Mouse (Mus musculus): ENCODE measurements at regions not wholly inside any gene's neighbourhood (a gene's known extent, or its start where the extent isn't known, plus 50 kb on each side); places are given as distances from the start of the nearest gene placed in this dataset.

GRCm38 (mm10) chr16:50700811-50701517 lies 110.0 kb upstream of the Ccdc54 start:
- no peak for DNase-seq

GRCm38 (mm10) chr16:50700123-50700522 lies 109.2 kb upstream of the Ccdc54 start:
- DNase-seq: no peak

GRCm38 (mm10) chr16:50697722-50698121 lies 106.8 kb upstream of the Ccdc54 start:
- no peak for DNase-seq

DNA sequence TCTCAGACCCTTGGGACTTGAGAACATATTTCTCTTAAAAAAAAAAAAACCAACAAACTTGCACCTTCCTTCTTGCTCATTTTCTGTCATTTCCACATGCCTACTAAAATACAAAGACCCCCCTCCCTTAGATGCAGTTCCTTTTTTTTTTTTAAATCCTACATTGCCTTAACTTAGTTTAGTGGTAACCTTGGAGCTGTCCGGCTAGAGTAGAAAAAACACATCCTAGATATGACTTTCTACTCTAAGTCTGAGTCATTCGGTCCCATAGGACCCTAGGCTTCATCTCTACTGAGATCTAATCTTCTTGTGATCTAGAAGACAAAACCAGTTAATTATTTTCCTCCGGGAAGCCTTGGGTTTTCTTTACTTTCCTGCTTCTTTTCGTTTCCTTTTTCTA lies 105.1 kb upstream of the Ccdc54 start:
- no peak for DNase-seq

DNA sequence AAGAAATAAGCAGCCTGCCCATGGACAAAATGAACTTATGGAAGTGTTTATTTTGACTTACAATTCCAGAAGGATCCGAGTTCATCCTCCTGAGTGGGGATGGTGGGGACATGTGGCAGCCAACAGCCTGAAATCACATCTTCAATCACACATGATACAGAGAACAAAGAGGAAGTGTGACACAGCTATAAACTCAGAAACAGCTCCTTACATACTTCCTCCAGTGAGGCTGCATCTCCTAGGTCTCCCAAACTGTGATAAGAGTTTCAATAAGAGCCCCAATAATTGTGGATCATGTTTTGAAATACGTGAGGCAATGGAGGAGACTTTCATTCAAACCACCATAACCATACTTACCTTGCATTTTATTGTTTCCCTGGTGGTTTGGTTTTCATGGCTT lies 103.1 kb upstream of the Ccdc54 start:
- no peak for DNase-seq

DNA sequence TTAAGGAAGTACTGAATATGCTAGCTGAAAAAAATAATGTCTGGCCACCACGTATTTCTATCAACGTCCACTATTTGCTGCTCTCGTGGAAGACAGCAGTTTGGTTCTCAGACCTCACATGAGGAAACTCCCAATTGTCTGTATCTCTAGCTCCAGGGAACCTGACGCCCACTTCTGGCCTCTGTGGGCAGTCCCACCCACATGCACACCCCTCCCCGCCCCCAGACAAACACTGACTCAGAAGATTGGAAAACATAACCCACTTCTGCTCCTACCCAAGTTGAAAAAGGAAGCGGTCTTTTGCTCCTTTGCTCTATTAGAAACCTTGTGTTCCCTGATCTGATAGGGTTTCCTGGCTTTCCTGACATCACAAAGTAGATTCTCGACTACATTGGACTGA lies 99.9 kb upstream of the Ccdc54 start:
- no peak for DNase-seq

- DNase-seq: no peak
Observed at GRCm38 (mm10) chr16:50689525-50689924, 98.6 kb upstream of the Ccdc54 start.

- DNase-seq: no peak
Observed at GRCm38 (mm10) chr16:50688818-50689506, 98.0 kb upstream of the Ccdc54 start.

DNA sequence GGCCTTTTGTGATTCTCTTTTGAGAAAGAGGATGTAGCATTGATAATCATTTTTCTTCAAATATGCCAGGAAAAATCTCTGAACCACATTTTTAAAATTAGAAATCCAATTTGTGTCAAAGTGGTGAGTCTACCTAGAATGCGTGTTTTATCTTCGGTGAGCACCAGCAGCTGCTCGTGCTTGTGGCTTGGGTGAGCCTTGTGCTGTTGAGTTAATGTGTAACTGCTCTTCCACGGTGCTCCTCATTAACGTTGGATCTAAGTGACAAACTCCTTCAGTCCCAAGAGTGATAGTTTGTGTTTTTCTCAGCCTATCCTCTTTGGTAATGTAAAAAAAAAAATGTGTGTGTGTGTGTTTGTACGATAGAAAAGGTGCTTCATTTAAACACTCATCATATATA lies 88.7 kb upstream of the Ccdc54 start:
- DNase-seq: no peak

GRCm38 (mm10) chr16:50673339-50673738 lies 82.4 kb upstream of the Ccdc54 start:
- DNase-seq: no peak

DNA sequence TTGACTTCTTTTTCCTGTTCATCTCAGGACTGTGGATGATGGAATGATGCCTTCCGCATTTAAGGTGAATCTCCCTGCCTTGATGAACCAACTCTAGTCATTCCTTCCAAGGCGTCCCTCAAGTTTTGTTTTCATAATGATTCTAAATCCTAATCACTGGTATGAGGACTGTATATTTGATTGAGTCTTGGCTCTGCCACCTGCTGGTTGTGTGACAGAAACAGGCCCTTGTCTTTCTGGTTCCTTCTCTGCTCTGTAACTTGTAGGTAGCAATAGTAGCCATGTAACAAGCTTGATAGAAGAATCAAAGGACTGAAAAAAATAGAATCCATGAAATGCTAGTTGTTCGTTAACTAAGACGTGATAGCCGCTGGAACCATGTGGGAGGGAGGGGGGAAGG lies 81.8 kb upstream of the Ccdc54 start:
- DNase-seq: no peak

DNA sequence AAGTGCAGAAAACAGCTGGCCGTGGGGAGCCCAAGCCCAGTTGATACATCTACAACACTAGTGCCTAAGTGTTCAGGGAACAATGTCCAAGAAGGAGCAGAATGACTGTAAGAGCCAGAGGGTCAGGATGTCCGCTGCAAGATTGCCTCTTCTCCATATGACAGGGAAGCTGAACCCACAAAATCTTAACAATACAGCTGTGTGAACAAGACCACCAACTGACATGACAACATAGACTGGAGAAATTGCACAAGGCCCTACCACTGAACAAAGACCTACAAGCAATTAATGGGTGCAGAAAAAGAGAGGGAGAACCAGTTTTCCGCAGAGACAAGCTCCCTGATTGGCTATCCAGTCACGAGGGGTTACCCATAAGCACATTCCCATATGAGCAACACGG lies 80.2 kb upstream of the Ccdc54 start:
- DNase-seq: no peak

GRCm38 (mm10) chr16:50664240-50664639 lies 73.3 kb upstream of the Ccdc54 start:
- DNase-seq: no peak

Data from liver (tissue).